Mouse (Mus musculus) stomach, embryonic 15.5 days (tissue): ENCODE results near the gene Pnkd. TPM values are rescaled to one million over a fixed set of nuclear protein-coding genes. Genes with fewer than 3 reads are reported as not detected.
A peak's percentile ranks its signal among the peaks of the same experiment; 100 is the strongest.

Source experiments
- ATAC-seq: fragments of 200-750 bp; cut with Nextera tagmentation; 2 replicates; pipeline ENCODE4 v1.8.0; 2017; ENCODE audit warnings: low read depth, moderate number of reproducible peaks, moderate TSS enrichment; ENCODE audit not compliant: insufficient read depth, low FRiP score
- H3K27ac ChIP-seq: fragments of 300-500 bp; sonication (generic); 2 replicates; pipeline ENCODE4 v1.5.1; 2015; ENCODE audit warnings: mild to moderate bottlenecking, inconsistent platforms
- H3K27me3 ChIP-seq: fragments of 300-500 bp; sonication (generic); replicated peaks from 2 replicates; pipeline ENCODE4 v1.6.1; 2015; ENCODE audit warnings: inconsistent platforms
- H3K36me3 ChIP-seq: fragments of 300-500 bp; sonication (generic); 2 replicates; pipeline ENCODE4 v1.6.1; 2015; ENCODE audit warnings: inconsistent platforms
- H3K4me1 ChIP-seq: fragments of 300-500 bp; sonication (generic); 2 replicates; pipeline ENCODE4 v1.6.1; 2015; ENCODE audit warnings: inconsistent platforms
- H3K4me2 ChIP-seq: fragments of 300-500 bp; sonication (generic); 2 replicates; pipeline ENCODE4 v1.6.1; 2015; ENCODE audit warnings: mild to moderate bottlenecking, inconsistent platforms
- H3K4me3 ChIP-seq: fragments of 300-500 bp; sonication (generic); replicated peaks from 2 replicates; pipeline ENCODE4 v1.5.1; 2015; ENCODE audit warnings: inconsistent platforms
- H3K9ac ChIP-seq: fragments of 300-500 bp; sonication (generic); 2 replicates; pipeline ENCODE4 v1.6.1; 2015; ENCODE audit warnings: inconsistent platforms
- H3K9me3 ChIP-seq: fragments of 300-500 bp; sonication (generic); 2 replicates; pipeline ENCODE4 v1.6.1; 2016; ENCODE audit warnings: inconsistent platforms
- WGBS: fragments of 180-500 bp; shearing (Covaris S2); methylation state at CpG from one replicate; pipeline ENCODE4 v1.1.7; 2015; 5-methylcytosine and 5-hydroxymethylcytosine counted together
- polyA plus RNA-seq: library from polyadenylated mRNA; unstranded; fragments of >200 nt; fragmentation: Nextera tagmentation; extraction: Ambion mirVana; gene quantifications from 2 replicates; pipeline ENCODE4 v1.2.1, GENCODE M21; 2015

The Pnkd gene
- 117 and 124 TPM in 2 replicates for polyA plus RNA-seq

DNA sequence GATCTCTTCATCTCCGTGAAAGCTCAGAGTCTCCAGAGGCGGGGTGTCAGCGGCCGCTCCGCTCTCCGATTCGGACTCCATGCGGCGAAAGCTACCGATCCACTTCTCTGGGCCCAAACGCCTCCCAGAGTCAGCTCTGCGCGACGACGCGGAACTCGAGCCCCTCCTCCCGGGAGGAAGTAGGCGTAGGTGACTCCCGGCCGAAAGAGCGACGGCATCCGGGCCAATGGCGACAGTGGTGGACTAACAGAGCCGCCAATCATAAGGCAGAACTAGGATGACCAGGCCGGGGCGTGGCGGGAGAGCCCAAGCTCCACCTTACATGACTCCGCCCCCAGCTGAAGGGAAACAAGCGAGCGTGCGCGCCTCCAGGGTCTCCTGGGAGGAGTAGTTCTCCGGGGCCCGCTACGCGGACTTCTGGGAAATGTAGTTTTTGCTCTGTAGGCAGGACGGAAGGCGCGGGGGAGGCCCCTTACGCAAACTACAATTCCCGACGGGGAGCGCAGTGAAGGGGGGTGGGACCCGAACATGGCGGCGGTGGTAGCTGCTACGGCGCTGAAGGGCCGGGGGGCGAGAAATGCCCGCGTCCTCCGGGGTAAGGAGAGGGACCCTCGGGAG lies at the start of gene Pnkd, which contains the start of gene Aamp:
Gene Pnkd, plus strand, starts transcription at position 388 of the 618 bp plus-strand sequence.
Gene Aamp, minus strand, starts transcription at position 196 of the 618 bp plus-strand sequence.
- WGBS = 0% methylated on average over 56 of the region's 56 CpGs

DNA sequence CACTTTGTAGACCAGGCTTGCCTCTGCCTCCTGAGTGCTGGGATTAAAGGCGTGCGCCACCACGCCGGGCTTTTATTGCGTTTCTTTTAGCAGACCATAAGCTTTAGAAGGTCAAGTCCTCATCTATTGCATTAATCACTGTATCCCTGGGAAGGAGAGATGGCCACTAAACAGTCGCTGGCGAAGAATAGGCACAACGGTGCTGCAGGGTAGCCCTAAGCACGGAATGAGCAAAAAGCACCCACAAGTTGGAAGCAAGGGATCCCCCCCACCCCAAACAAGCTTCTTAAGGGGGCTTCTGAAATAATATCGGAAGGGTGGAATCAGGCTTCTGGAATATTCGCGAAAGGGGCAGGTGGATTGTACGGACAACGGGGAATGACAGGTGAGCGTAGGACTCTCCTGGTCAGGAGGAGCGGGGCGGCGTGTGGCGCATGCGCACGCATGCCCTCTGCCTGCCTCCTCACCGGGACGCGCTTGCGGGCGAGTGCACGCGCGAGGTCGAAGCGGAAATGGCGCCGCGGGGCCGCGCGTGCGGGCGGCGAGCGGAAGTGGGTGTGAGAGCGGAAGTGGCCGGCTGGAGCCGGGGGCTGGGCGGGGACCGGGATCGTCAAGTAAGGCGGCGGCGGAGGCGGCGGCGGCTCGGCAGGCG lies 48.7 kb upstream of the Pnkd start, which contains the start of gene Arpc2:
Gene Arpc2, plus strand, starts transcription at position 147 of the 652 bp plus-strand sequence.
- Histone ChIP-seq H3K36me3 (no peaks in the 10 kb centered on the region), H3K4me1 (peaks cover 26% of the 10 kb centered on the region), H3K4me2 (peak within 1 kb of the TSS; percentile 78), H3K27ac (peak within 1 kb of the TSS; percentile 95), H3K27me3 (no peaks in the 10 kb centered on the region), H3K9me3 (no peaks in the 10 kb centered on the region), H3K9ac (peak within 1 kb of the TSS; percentile 95), H3K4me3 (peak within 1 kb of the TSS; percentile 89)
- 2% methylated on average over 44 of the region's 55 CpGs for WGBS
- ATAC-seq = peak; percentile 91

More for the DNA sequence above, at the start of gene Pnkd, which contains the start of gene Aamp:
- Histone ChIP-seq H3K4me3 (peak within 1 kb of the TSS; percentile 89), H3K36me3 (peaks cover 44% of the 10 kb centered on the region), H3K9ac (peak within 1 kb of the TSS; percentile 74), H3K27ac (peak within 1 kb of the TSS; percentile 84), H3K27me3 (no peaks in the 10 kb centered on the region), H3K4me2 (peak within 1 kb of the TSS; percentile 68), H3K4me1 (peaks cover 33% of the 10 kb centered on the region), H3K9me3 (no peaks in the 10 kb centered on the region)
- ATAC-seq = peak; percentile 96

DNA sequence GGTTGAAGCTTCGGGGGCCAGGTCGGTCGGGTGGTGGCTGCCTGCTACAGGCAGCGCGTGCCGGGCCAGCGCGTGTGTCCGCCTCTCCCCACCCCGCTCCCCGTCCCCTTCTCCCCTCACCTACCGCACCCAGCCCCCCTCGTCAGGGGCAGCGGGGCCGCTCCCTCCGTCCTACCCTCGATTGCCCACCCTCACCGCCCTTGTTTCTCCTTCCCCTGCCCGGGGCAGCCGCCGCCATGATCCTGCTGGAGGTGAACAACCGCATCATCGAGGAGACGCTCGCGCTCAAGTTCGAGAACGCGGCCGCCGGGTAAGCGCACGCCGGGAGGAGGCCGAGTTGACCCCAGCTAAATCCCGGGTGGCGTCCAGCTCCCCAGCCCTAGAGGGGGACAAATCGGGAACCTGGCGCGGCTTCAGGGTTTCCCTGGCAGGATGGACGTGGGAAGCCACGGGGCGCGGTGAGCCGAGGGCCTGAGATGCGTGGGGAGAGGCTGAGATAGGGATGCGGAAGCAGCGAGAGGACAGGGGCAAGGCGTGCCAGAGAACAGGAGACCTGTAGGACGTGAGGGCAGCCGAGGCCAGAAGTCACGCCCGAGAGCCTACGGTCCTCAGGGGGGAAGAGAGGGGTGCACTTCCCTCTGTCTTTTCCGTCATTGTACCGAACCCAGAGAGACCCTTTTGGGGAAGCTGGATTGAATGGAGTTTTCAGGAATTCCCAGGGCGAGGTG lies 48.0 kb upstream of the Pnkd start:
- Histone ChIP-seq H3K4me2 (peak overlapping the region; percentile 78), H3K4me3 (peak overlapping the region; percentile 89), H3K36me3 (no peaks in the 10 kb centered on the region), H3K4me1 (peaks cover 28% of the 10 kb centered on the region), H3K27me3 (no peaks in the 10 kb centered on the region), H3K27ac (peak overlapping the region; percentile 95), H3K9ac (peak overlapping the region; percentile 95), H3K9me3 (no peaks in the 10 kb centered on the region)
- WGBS = under 1% methylated on average over 41 of the region's 57 CpGs
- peak; percentile 51 for ATAC-seq

DNA sequence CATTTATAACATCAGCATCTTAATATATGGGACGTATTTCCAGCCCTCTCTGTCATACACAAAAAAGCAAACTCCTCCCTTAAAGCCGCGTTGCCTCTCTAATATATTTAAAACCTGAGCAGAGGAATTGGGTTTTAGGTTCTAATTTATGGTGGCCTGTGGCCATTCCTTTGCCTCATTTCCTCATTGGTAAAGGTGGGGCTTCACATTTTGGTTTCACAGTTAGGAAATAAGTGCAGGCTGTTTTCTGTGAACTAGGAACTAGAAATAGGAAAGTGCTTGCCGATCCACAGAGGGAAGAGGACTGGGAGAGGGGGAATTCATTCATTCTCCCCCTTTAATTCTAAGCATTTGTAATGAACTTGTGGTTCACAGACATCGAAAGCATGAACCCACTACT lies 47.1 kb upstream of the Pnkd start:
- peak overlapping the region; percentile 89 for H3K4me3 ChIP-seq
- WGBS = 22% methylated on average over 5 of the region's 5 CpGs

DNA sequence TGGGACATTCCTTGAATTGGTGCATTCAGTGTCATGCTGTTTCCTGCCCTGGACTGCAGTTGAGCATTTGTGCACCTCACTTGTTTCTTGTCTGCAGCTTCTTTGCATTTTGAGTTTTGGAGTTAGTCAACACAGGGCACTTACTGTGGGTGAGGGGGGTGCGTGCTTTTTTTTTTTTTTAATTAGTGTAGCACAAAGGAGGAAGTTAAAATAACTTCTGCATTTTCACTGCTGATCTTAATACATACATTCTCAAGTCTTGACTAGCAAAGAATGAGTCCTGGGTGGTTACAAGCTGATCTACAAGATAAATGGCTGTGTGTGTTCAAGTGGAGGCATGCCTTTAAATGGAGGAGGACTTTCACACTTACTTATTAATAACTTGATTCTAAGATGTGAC lies 46.6 kb upstream of the Pnkd start:
- Histone ChIP-seq H3K27ac (peak overlapping the region; percentile 95), H3K4me3 (peak overlapping the region; percentile 89), H3K36me3 (no peaks in the 10 kb centered on the region)

More for the DNA sequence above, 47.1 kb upstream of the Pnkd start:
- ATAC-seq = no peak
- Histone ChIP-seq H3K4me2 (peak overlapping the region; percentile 78), H3K27me3 (no peaks in the 10 kb centered on the region), H3K36me3 (no peaks in the 10 kb centered on the region), H3K9me3 (no peaks in the 10 kb centered on the region), H3K4me1 (peaks cover 32% of the 10 kb centered on the region), H3K9ac (peak overlapping the region; percentile 95), H3K27ac (peak overlapping the region; percentile 95)

DNA sequence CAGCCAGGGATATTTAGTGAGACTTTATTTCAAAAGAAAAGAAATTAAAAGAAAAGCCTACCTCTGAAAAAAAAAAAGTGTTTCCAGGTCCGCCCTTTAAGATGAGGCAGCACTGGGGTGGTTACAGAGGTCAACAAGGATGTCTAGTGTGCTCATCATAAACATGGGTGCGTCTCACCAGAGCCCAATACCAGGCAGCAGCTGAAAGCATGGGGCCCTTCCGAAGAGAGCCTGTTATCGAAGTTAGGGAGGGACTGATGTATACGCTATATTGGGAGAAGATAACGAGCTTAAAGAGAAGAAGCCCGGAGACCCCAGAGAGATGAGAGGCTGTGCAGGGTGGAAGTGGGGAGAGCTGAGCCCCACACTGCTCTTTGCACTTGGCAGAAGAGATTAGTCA lies 45.6 kb upstream of the Pnkd start:
- peak overlapping the region; percentile 78 for H3K4me2 ChIP-seq
- H3K4me1 ChIP-seq = peaks cover 32% of the 10 kb centered on the region
- ATAC-seq = no peak
- H3K27me3 ChIP-seq = no peaks in the 10 kb centered on the region
- no peaks in the 10 kb centered on the region for H3K36me3 ChIP-seq
- H3K9me3 ChIP-seq = no peaks in the 10 kb centered on the region
- WGBS = 34% methylated on average over 7 of the region's 7 CpGs
- peak overlapping the region; percentile 1 for H3K4me3 ChIP-seq
- no peak overlapping the region for H3K9ac ChIP-seq
- peak overlapping the region; percentile 77; the same call in 1 of the 2 replicates for H3K27ac ChIP-seq

More for the DNA sequence above, 46.6 kb upstream of the Pnkd start:
- Histone ChIP-seq H3K27me3 (no peaks in the 10 kb centered on the region), H3K4me1 (peaks cover 32% of the 10 kb centered on the region), H3K4me2 (peak overlapping the region; percentile 78), H3K9ac (peak overlapping the region; percentile 95; the same call in 1 of the 2 replicates), H3K9me3 (no peaks in the 10 kb centered on the region)
- 54% methylated on average over 1 of the region's 1 CpGs for WGBS
- ATAC-seq = no peak

DNA sequence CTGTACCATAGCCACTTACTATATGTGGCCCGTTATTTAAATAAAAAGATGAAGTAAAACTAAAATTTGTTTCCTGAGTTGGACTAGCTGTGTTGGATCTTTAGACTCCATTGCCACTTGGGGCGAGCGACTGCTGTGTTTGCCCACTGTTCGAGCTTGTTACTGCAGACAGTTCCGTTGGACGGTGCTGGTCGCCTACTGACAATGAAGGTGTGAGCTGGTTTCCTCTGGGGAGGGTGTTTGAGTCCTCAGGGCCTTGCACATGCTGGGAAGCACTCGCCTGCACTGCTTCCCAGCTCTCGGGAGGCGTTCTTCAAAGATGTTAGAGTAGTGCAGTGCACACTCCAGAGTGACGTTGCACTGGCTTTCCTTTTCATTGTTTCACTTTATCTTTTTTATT lies 45.1 kb upstream of the Pnkd start:
- 41% methylated on average over 11 of the region's 11 CpGs for WGBS
- H3K9me3 ChIP-seq = no peaks in the 10 kb centered on the region

DNA sequence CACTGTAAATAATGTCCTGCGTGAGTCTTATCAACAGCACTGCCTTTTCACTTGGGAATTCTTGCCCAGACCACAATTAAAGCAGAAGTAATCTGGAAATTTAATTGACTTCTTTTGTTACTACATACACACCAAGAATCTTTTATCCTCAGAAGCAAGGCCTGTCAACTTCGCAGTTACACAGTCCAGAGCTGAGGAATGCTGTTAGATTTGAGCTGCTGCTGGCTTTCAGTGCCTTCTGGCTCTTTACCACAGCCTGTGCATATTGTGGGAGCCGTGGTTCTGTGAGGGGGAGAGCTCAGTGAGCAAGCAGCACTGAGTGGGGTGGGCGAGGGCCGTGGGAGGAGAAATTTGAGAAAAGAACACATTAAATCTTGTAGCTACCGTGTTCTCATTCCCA lies 44.4 kb upstream of the Pnkd start:
- H3K4me3 ChIP-seq = no peak overlapping the region
- H3K27ac ChIP-seq = peak overlapping the region; percentile 77
- no peaks in the 10 kb centered on the region for H3K36me3 ChIP-seq
- no peaks in the 10 kb centered on the region for H3K9me3 ChIP-seq
- 26% methylated on average over 6 of the region's 6 CpGs for WGBS
- H3K9ac ChIP-seq = no peak overlapping the region
- H3K4me2 ChIP-seq = peak overlapping the region; percentile 78
- no peak for ATAC-seq
- H3K4me1 ChIP-seq = peaks cover 32% of the 10 kb centered on the region
- no peaks in the 10 kb centered on the region for H3K27me3 ChIP-seq

More for the DNA sequence above, 45.1 kb upstream of the Pnkd start:
- Histone ChIP-seq H3K27me3 (no peaks in the 10 kb centered on the region), H3K36me3 (no peaks in the 10 kb centered on the region), H3K27ac (peak overlapping the region; percentile 77), H3K9ac (no peak overlapping the region), H3K4me2 (peak overlapping the region; percentile 78), H3K4me1 (peaks cover 32% of the 10 kb centered on the region), H3K4me3 (peak overlapping the region; percentile 1; the same call in 1 of the 2 replicates)
- no peak for ATAC-seq

DNA sequence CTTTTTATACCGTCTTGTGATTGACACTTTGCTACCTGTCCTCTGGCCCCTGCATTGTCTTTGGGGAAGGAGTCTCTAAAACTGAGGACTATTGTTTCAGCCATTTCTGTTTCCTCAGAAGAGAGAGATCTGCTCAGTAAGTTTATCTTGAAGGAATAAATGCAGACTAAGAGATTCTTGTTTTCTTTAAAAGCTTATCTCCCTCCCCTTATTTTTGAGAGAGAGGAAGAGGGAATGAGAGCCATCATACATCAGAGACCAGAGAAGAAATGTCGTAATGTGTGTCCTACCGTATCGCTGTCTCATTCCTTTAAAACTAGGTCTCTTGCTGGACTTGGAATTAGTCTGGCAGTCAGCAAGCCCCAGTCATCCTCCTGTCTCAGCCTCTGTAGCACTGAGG lies 43.9 kb upstream of the Pnkd start:
- 56% methylated on average over 4 of the region's 4 CpGs for WGBS
- H3K4me3 ChIP-seq = no peak overlapping the region
- H3K36me3 ChIP-seq = 0 out of 2 replicates have a peak, but pooled peaks cover under 1% of the 10 kb centered on the region
- ATAC-seq = no peak
- H3K27me3 ChIP-seq = no peaks in the 10 kb centered on the region
- peak overlapping the region; percentile 78 for H3K4me2 ChIP-seq
- H3K4me1 ChIP-seq = peaks cover 33% of the 10 kb centered on the region
- H3K9me3 ChIP-seq = no peaks in the 10 kb centered on the region
- no peak overlapping the region for H3K9ac ChIP-seq
- H3K27ac ChIP-seq = peak overlapping the region; percentile 77

DNA sequence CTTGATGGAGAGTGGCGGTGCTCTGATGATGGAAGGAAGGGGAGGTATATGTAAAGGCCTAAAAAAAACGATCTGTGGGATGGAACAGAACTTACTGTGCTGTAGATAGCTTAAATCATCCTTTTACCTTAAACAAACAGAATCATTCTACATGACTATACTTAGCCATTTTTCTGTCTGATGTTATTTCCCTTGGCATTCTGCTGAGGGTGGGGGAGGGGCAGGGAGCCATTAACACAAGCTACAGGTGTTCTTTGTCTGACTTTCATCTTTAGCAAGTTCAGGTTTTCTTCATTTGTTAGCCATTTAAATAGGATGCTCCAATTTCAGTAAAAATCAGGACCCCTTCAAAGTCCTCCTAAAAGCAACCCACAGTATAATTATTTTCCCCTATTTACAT lies 39.2 kb upstream of the Pnkd start:
- Histone ChIP-seq H3K9ac (no peak overlapping the region), H3K27ac (no peak overlapping the region), H3K36me3 (peaks cover 9% of the 10 kb centered on the region), H3K27me3 (no peaks in the 10 kb centered on the region), H3K4me1 (peaks cover 16% of the 10 kb centered on the region), H3K4me3 (no peak overlapping the region), H3K4me2 (no peak overlapping the region), H3K9me3 (no peaks in the 10 kb centered on the region)
- WGBS = 47% methylated on average over 2 of the region's 2 CpGs
- no peak for ATAC-seq

DNA sequence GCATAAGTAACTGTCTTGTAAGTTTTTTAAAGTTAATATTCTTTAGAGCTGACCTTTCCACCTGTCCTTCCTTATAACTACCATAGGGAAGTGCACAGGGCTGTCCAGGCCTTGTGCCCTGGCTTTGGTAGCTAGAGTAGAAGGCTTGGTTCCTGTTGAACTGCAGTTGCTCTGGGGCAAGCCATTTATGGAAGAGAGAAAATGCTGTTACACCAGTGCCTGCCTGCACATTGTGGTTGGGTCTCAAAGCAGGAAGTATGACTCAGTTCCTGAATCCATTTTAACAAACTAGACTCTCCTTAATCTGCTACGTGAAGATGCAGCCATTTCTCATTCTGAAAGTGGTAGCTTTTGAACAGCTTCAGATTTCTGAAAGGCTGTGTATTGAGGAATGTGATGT lies 35.9 kb upstream of the Pnkd start:
- H3K4me1 ChIP-seq = peaks cover 9% of the 10 kb centered on the region; the same call in 1 of the 2 replicates
- no peak overlapping the region for H3K4me2 ChIP-seq
- ATAC-seq = peak; percentile 68; the same call in 1 of the 2 replicates
- 32% methylated on average over 1 of the region's 1 CpGs for WGBS
- peaks cover 27% of the 10 kb centered on the region for H3K36me3 ChIP-seq
- H3K9me3 ChIP-seq = no peaks in the 10 kb centered on the region
- H3K9ac ChIP-seq = no peak overlapping the region
- no peak overlapping the region for H3K4me3 ChIP-seq
- H3K27me3 ChIP-seq = no peaks in the 10 kb centered on the region
- peak overlapping the region; percentile 90 for H3K27ac ChIP-seq
